Mouse (Mus musculus): ENCODE data around the gene Gria2.

The Gria2 gene

GRCm38 (mm10) chr3:80802596-80803081 is at the start of gene Gria2:
Gria2 (minus strand) TSS chr3:80802835.
- CTCF ChIA-PET: no interaction called here

GRCm38 (mm10) chr3:80850947-80851346 is 48.3 kb upstream of the Gria2 start:
- CTCF ChIA-PET: no interaction called here

GRCm38 (mm10) chr3:80845634-80846033 is 43.0 kb upstream of the Gria2 start:
- CTCF ChIA-PET: no interaction called here

- CTCF ChIA-PET: no interaction called here
Measured at GRCm38 (mm10) chr3:80839845-80840244, 37.2 kb upstream of the Gria2 start.

GRCm38 (mm10) chr3:80837583-80837982 is 34.9 kb upstream of the Gria2 start:
- CTCF ChIA-PET: no interaction called here

GRCm38 (mm10) chr3:80823975-80824374 is 21.3 kb upstream of the Gria2 start:
- CTCF ChIA-PET: no interaction called here

- CTCF ChIA-PET: no interaction called here
Measured at GRCm38 (mm10) chr3:80818619-80819018, 16.0 kb upstream of the Gria2 start.

GRCm38 (mm10) chr3:80813734-80814133 is 11.1 kb upstream of the Gria2 start:
- CTCF ChIA-PET: no interaction called here

- CTCF ChIA-PET: no interaction called here
Measured at GRCm38 (mm10) chr3:80812237-80812636, 9.6 kb upstream of the Gria2 start.

- CTCF ChIA-PET: no interaction called here
Measured at GRCm38 (mm10) chr3:80805327-80805726, 2.7 kb upstream of the Gria2 start.

GRCm38 (mm10) chr3:80803811-80804210 is 1.2 kb upstream of the Gria2 start:
- CTCF ChIA-PET: interaction anchor here (0.7 kb wide), 1 partner anchor 1183 kb away, joined by 5 read pairs; no protein-coding TSS in a partner anchor

GRCm38 (mm10) chr3:80803211-80803610 is 576 bp upstream of the Gria2 start:
- CTCF ChIA-PET: no interaction called here

GRCm38 (mm10) chr3:80801827-80802310 is 766 bp downstream of the Gria2 start:
- CTCF ChIA-PET: no interaction called here

- CTCF ChIA-PET: no interaction called here
Measured at GRCm38 (mm10) chr3:80800995-80801826, 1.4 kb downstream of the Gria2 start.

- CTCF ChIA-PET: no interaction called here
Measured at GRCm38 (mm10) chr3:80800299-80800994, 2.2 kb downstream of the Gria2 start.

- CTCF ChIA-PET: interaction anchor here (0.6 kb wide), 1 partner anchor 24 kb away, joined by 6 read pairs; no protein-coding TSS in a partner anchor
Measured at GRCm38 (mm10) chr3:80797935-80798334, 4.7 kb downstream of the Gria2 start.

- CTCF ChIA-PET: interaction anchor here (0.6 kb wide), 1 partner anchor 575 kb away, joined by 6 read pairs; no protein-coding TSS in a partner anchor
Measured at GRCm38 (mm10) chr3:80796764-80797163, 5.9 kb downstream of the Gria2 start.

GRCm38 (mm10) chr3:80795284-80795683 is 7.4 kb downstream of the Gria2 start:
- CTCF ChIA-PET: no interaction called here

GRCm38 (mm10) chr3:80787116-80787744 is 15.4 kb downstream of the Gria2 start:
- CTCF ChIA-PET: no interaction called here

- CTCF ChIA-PET: no interaction called here
Measured at GRCm38 (mm10) chr3:80781144-80781530, 21.5 kb downstream of the Gria2 start.

GRCm38 (mm10) chr3:80780383-80781143 is 22.1 kb downstream of the Gria2 start:
- CTCF ChIA-PET: no interaction called here

- CTCF ChIA-PET: no interaction called here
Measured at GRCm38 (mm10) chr3:80776628-80777027, 26.0 kb downstream of the Gria2 start.
